Mouse (Mus musculus) cortical plate, adult 2 months (tissue): ENCODE data around the gene Pithd1. TPM values are rescaled to one million over a fixed set of nuclear protein-coding genes. Genes with fewer than 3 reads are reported as not detected.

Experiments
- H3K27ac ChIP-seq: fragments of 200-500 bp; 2 replicates; pipeline ENCODE4 v1.5.1; 2012; ENCODE audit warnings: low read length, control low read depth, inconsistent platforms; ENCODE audit not compliant: insufficient read depth
- H3K4me1 ChIP-seq: fragments of 200-500 bp; 2 replicates; pipeline ENCODE4 v1.6.1; 2011; ENCODE audit warnings: low read length; ENCODE audit not compliant: control insufficient read depth, insufficient read depth
- H3K4me3 ChIP-seq: fragments of 200-500 bp; 2 replicates; pipeline ENCODE4 v1.5.1; 2011; ENCODE audit warnings: mild to moderate bottlenecking, low read length, control low read depth; ENCODE audit not compliant: insufficient read depth
- CTCF ChIP-seq: fragments of 200-500 bp; IDR thresholded peaks from 2 replicates; pipeline ENCODE4 v1.5.1; 2011; ENCODE audit warnings: mild to moderate bottlenecking, control low read depth, low read length; ENCODE audit not compliant: insufficient read depth; ENCODE audit errors: extremely low read depth
- POLR2A ChIP-seq: fragments of 200-500 bp; IDR thresholded peaks from 2 replicates; pipeline ENCODE4 v1.6.1; 2011; ENCODE audit warnings: mild to moderate bottlenecking, low read length, control low read depth; ENCODE audit not compliant: insufficient read depth; ENCODE audit errors: extremely low read depth
- polyA plus RNA-seq: library from polyadenylated mRNA; depleted of rRNA; stranded (reverse); fragments of >200 nt; gene quantifications from 2 replicates; pipeline ENCODE4 v1.2.3, GENCODE M21; 2012

Pithd1 gene
- polyA plus RNA-seq, 1 experiment, result 103 TPM

- no peak for TF ChIP-seq CTCF
- 0 out of 2 replicates have a peak, but pooled peaks have one; percentile 70 for TF ChIP-seq POLR2A
- Histone ChIP-seq H3K4me1 (peaks cover 3% of the 10 kb centered on the region; the same call in 1 of the 2 replicates), H3K27ac (no peak within 1 kb of the TSS), H3K4me3 (peak within 1 kb of the TSS; percentile 40)
Measured at GRCm38 (mm10) chr4:135972556-135972906, 14.5 kb downstream of the Pithd1 start, which contains the start of gene Lypla2. Gene Lypla2 (minus strand): TSS chr4:135972626.

- TF ChIP-seq POLR2A, result no peak
- TF ChIP-seq CTCF, result no peak
- H3K27ac ChIP-seq, result no peak overlapping the region
- peaks cover 3% of the 10 kb centered on the region; the same call in 1 of the 2 replicates for H3K4me1 ChIP-seq
- H3K4me3 ChIP-seq, result peak overlapping the region; percentile 40
Measured at GRCm38 (mm10) chr4:135971805-135972555, 15.1 kb downstream of the Pithd1 start.

- H3K27ac ChIP-seq, result no peak overlapping the region
- TF ChIP-seq CTCF (no peak), POLR2A (no peak)
- peaks cover 3% of the 10 kb centered on the region; the same call in 1 of the 2 replicates for H3K4me1 ChIP-seq
- H3K4me3 ChIP-seq, result no peak overlapping the region; the same call in 1 of the 2 replicates
Measured at GRCm38 (mm10) chr4:135970585-135970984, 16.5 kb downstream of the Pithd1 start.

DNA sequence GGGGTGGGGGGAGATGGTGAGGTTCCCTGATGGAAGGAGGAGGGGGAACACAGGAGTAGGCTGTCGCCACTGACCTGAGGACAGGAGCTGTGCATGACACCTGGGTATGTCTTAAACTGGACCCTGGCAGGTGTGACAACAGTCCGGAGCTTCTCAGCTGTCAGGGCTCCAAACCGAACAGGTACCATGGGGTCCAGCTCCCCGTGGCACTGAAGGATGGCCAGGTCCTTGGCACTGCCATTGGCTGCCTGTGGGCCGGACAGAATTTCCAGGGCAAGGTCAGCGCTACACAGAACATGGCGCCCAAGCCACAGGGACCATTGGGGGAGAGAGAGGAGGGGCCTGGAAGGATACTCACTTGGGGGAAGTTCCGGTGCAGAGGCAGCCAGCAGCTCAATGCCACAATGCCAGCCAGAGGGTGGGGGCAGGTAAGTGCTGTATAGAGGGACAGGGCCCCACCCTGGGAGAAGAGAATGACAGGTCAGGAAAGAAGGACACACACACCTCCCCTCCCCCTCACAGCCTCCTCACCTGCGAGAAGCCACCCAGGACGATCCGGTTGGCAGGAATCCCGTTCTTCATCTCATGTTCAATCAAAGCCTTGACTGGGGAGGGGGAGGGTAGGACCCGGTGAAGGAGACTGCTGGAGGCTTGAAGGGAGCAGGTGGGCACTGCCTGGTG lies 17.9 kb downstream of the Pithd1 start:
- no peak for TF ChIP-seq POLR2A
- no peak for TF ChIP-seq CTCF
- H3K4me3 ChIP-seq, result no peak overlapping the region
- H3K27ac ChIP-seq, result no peak overlapping the region
- H3K4me1 ChIP-seq, result peaks cover 3% of the 10 kb centered on the region; the same call in 1 of the 2 replicates

GRCm38 (mm10) chr4:135968271-135968869 lies 18.7 kb downstream of the Pithd1 start:
- Histone ChIP-seq H3K4me3 (no peak overlapping the region), H3K4me1 (peaks cover 3% of the 10 kb centered on the region; the same call in 1 of the 2 replicates), H3K27ac (no peak overlapping the region)
- TF ChIP-seq CTCF (no peak), POLR2A (no peak)

GRCm38 (mm10) chr4:135967086-135967760 lies 19.8 kb downstream of the Pithd1 start:
- Histone ChIP-seq H3K4me1 (peaks cover 3% of the 10 kb centered on the region; the same call in 1 of the 2 replicates), H3K4me3 (no peak overlapping the region), H3K27ac (no peak overlapping the region)
- TF ChIP-seq CTCF (no peak), POLR2A (no peak)

- H3K4me3 ChIP-seq, result no peak overlapping the region
- TF ChIP-seq CTCF (no peak), POLR2A (no peak)
- no peak overlapping the region for H3K27ac ChIP-seq
- H3K4me1 ChIP-seq, result peaks cover under 1% of the 10 kb centered on the region; the same call in 1 of the 2 replicates
Measured at GRCm38 (mm10) chr4:135966283-135966682, 20.8 kb downstream of the Pithd1 start.

DNA sequence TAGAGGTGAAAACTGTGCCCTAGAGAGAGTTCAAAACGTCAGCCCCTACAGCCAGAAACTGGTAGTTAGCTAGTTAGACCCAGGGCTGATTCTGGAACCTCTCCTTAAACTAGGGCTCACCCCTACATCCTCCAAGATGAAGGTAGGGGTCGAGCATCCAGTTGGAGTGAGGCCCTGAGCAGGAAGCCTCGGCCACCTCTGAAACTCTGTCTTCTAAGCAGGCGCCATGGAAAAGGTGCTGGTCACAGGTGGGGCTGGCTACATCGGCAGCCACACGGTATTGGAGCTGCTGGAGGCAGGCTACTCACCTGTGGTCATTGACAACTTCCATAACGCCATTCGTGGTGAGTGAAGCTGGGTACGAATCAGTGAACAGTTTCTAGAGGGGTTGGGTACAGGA lies 22.0 kb downstream of the Pithd1 start:
- Histone ChIP-seq H3K27ac (no peak overlapping the region), H3K4me3 (no peak overlapping the region), H3K4me1 (no peaks in the 10 kb centered on the region)
- TF ChIP-seq CTCF (no peak), POLR2A (no peak)

GRCm38 (mm10) chr4:135964426-135964825 lies 22.6 kb downstream of the Pithd1 start:
- peak overlapping the region; percentile 47 for H3K4me3 ChIP-seq
- H3K27ac ChIP-seq, result peak overlapping the region; percentile 39
- no peaks in the 10 kb centered on the region for H3K4me1 ChIP-seq
- TF ChIP-seq POLR2A, result no peak
- no peak for TF ChIP-seq CTCF

DNA sequence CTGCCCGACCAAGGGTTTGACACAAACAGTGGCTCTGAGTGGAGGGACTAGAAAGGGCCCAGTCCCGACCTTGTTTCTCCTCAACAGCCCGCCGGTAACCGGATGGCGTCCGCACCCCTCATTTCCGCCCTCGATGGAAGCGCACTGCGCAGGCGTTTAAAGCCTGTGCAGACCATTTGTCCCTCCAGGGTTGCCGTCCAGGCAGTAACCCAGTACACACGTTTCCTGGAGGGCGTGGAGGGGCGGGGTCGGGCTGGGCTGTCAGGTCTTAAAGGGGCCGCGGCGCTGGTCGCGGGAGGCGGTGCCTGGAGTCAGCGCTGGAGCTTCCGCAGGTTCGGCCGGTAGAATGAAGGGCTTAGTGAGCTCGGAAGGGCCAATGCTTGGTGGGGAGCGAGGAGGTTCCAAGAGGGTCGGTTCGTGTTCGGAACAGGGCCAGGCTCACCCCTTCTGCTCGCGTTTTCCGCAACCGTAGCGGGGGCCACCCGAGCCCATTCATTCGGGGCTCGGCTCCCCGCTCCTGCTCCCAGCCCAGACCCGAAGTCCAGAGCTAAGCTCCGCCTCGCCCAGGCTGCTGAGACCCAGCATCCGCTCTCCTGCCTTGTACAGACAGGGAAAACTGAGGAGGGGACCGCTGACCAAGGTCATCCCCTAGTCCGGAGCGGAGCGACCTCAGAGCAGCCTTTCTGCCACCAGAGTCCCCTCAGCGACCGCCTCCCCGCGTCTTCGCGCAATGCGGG lies 23.4 kb downstream of the Pithd1 start, which contains the start of gene Gale:
TSS of gene Gale (plus strand) at position 271 of the 737 bp plus-strand sequence.
- peak within 1 kb of the TSS; percentile 78 for H3K27ac ChIP-seq
- H3K4me3 ChIP-seq, result peak within 1 kb of the TSS; percentile 47
- TF ChIP-seq CTCF, result no peak
- peak; percentile 83; the same call in 1 of the 2 replicates for TF ChIP-seq POLR2A
- H3K4me1 ChIP-seq, result no peaks in the 10 kb centered on the region
